Mouse (Mus musculus) central nervous system, embryonic 14 days (tissue): ENCODE data around the gene Robo3. TPM values are rescaled to one million over a fixed set of nuclear protein-coding genes. Genes with fewer than 3 reads are reported as not detected.

Source experiments
- polyA plus RNA-seq: library from polyadenylated mRNA; depleted of rRNA; stranded (reverse); fragments of >200 nt; gene quantifications from 2 replicates; pipeline ENCODE4 v1.2.3, GENCODE M21; 2012; rRNA removed

The Robo3 gene
- 38.5 and 47.8 TPM in 2 replicates for polyA plus RNA-seq

GRCm38 (mm10) chr9:37432720-37433421 lies at the start of gene Robo3:
TSS of gene Robo3 (minus strand) at chr9:37433246.

GRCm38 (mm10) chr9:37401802-37402201 lies 31.2 kb downstream of the Robo3 start, which contains the start of gene Robo4:
TSS of gene Robo4 (plus strand) at chr9:37401897.

GRCm38 (mm10) chr9:37367301-37368080 lies 65.6 kb downstream of the Robo3 start, which contains the start of gene Hepacam:
TSS of gene Hepacam (plus strand) at chr9:37367351.

Other genes starting within 250 kb of the Robo3 start
- 5.1 and 5.2 TPM in 2 replicates for gene Tmem218, start 225.0 kb downstream of the Robo3 start, polyA plus RNA-seq
- 1.8 and 1.9 TPM in 2 replicates for gene Slc37a2, start 177.5 kb downstream of the Robo3 start, polyA plus RNA-seq
- gene Ccdc15, start 84.8 kb downstream of the Robo3 start, polyA plus RNA-seq: 3.1 and 3.3 TPM in 2 replicates
- 4.7 and 5.5 TPM in 2 replicates for gene Hepacam, start 65.9 kb downstream of the Robo3 start, polyA plus RNA-seq
- 5.0 and 6.8 TPM in 2 replicates for gene Robo4, start 31.3 kb downstream of the Robo3 start, polyA plus RNA-seq
- 81.7 and 82.7 TPM in 2 replicates for gene Msantd2, start 56.1 kb upstream of the Robo3 start, polyA plus RNA-seq
- gene Esam, start 94.8 kb upstream of the Robo3 start, polyA plus RNA-seq: 27.7 and 31.4 TPM in 2 replicates
- gene Vsig2, start 106.0 kb upstream of the Robo3 start, polyA plus RNA-seq: 3.9 and 4.3 TPM in 2 replicates
- 7.8 and 9.2 TPM in 2 replicates for gene Nrgn, start 119.7 kb upstream of the Robo3 start, polyA plus RNA-seq
- gene Siae, start 122.5 kb upstream of the Robo3 start, polyA plus RNA-seq: 6.3 and 7.0 TPM in 2 replicates
- 7.3 and 9.9 TPM in 2 replicates for gene Spa17, start 180.5 kb upstream of the Robo3 start, polyA plus RNA-seq
- 51.9 and 70.1 TPM in 2 replicates for gene Tbrg1, start 224.1 kb upstream of the Robo3 start, polyA plus RNA-seq
- gene Panx3, start 236.0 kb upstream of the Robo3 start, polyA plus RNA-seq: 2.7 and 9.2 TPM in 2 replicates